Comparison of ENCODE assay signal across 18 mouse cellular contexts in the genomic region with DNA sequence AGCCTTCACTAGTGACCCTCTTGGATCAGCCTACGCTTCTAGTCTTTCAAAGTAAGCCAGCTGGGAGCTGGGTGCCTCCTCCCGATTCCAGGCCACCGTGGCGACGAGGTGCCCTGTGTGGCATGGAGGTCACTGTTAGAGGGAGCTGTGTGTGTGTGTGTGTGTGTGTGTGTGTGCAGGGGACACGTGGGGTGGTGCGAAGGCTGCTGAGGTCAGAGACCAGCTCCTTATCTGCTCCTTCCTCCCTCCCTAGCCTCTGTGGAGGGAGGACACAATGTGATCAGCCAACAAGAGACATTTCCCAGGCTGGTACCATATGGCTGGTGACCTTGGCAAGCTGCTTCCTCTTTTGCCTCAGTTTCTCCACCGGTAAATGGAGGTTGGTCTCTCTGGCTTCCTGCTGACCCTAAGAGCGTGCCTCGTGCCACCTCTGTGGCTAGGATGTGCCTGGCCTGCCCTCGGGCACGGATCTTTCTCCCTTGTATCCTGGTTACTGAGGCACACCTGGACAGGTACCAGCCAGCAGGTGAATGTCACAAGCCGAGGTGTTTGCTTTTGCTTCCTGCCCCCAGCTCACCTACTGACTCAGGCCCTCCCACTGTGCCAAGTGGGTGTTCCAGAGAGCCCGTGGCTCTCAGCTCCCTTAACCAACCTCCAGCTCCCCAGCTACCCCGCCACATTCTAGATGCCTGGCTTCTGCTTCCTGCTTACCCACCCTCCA. TPM values are rescaled to one million over a fixed set of nuclear protein-coding genes. Genes with fewer than 3 reads are reported as not detected.
DNase-seq lines count a peak whose midpoint lies in the region; ATAC-seq and TF ChIP-seq lines count a peak whose summit lies in the region.
"Had no signal": no experiment of that assay in that cellular context is flagged by ENCODE, and none has a peak within 500 bp of the region (broad histone marks: within the 10 kb centered on the region; RNA-seq: fewer than 3 reads in every experiment).

No protein-coding gene starts in this region.

- ATAC-seq in heart, embryonic 12.5 days (ENCODE audit: insufficient number of reproducible peaks, low FRiP score), result peak; percentile 56; the same call in 1 of the 2 replicates
- ATAC-seq in intestine, embryonic 15.5 days, result peak; percentile 10; the same call in 1 of the 2 replicates
- peak; percentile 56 for ATAC-seq in megakaryocyte-erythroid progenitor cell, adult 5-6 weeks (replicated peaks; ENCODE audit: low FRiP score, low TSS enrichment, poor library complexity, severe bottlenecking)
- ATAC-seq: forebrain, embryonic 16.5 days; hindbrain, postnatal 0 days had no signal

- peaks cover 20% of the 10 kb centered on the region for H3K4me1 ChIP-seq in heart, embryonic 12.5 days (replicated peaks)
- H3K4me1 ChIP-seq in heart, adult 2 months (ENCODE audit: control insufficient read depth, insufficient read depth, low read length), result no peaks in the 10 kb centered on the region
- H3K4me1 ChIP-seq in lung, adult 2 months (ENCODE audit: control insufficient read depth, insufficient read depth, low read length), result 0 out of 2 replicates have a peak, but pooled peaks cover 2% of the 10 kb centered on the region
- H3K4me1 ChIP-seq in intestine, embryonic 15.5 days (replicated peaks), result peaks cover 18% of the 10 kb centered on the region
- H3K4me1 ChIP-seq: midbrain, embryonic 12.5 days had no signal

- H3K9ac ChIP-seq in heart, embryonic 12.5 days, result no peak overlapping the region
- no peak overlapping the region for H3K9ac ChIP-seq in heart, adult 2 months (ENCODE audit: low read depth, low read length)
- no peak overlapping the region for H3K9ac ChIP-seq in intestine, embryonic 15.5 days
- H3K9ac ChIP-seq: midbrain, embryonic 12.5 days; neural tube, embryonic 12.5 days had no signal

- no peak for TF ChIP-seq CTCF in heart, adult 2 months (IDR thresholded peaks at IDR 0.05)
- no peak for TF ChIP-seq CTCF in lung, adult 2 months (IDR thresholded peaks at IDR 0.05; ENCODE audit: insufficient read depth, low read length)

- no peak for TF ChIP-seq EP300 in heart, adult 2 months (IDR thresholded peaks at IDR 0.05; ENCODE audit: insufficient read depth, low read depth, low read length)

- no peak for DNase-seq in heart, adult 2 months
- peak; percentile 34 for DNase-seq in lung, adult 2 months
- DNase-seq in lung, postnatal 4 days, result no peak
- no peak for DNase-seq in Muller cell, postnatal 12 days (ENCODE audit: inconsistent ontology term)
- no peak for DNase-seq in cerebellum, postnatal 10 days
- DNase-seq: cerebellum, adult 9-11 months; gastrocnemius, postnatal 14 days had no signal

- no peak overlapping the region for H3K4me2 ChIP-seq in heart, embryonic 12.5 days
- peak overlapping the region; percentile 53 for H3K4me2 ChIP-seq in intestine, embryonic 15.5 days (replicated peaks)
- H3K4me2 ChIP-seq: midbrain, embryonic 12.5 days; neural tube, embryonic 12.5 days had no signal

- no peak overlapping the region for H3K4me3 ChIP-seq in heart, embryonic 12.5 days
- H3K4me3 ChIP-seq in heart, adult 2 months, result no peak overlapping the region
- no peak overlapping the region for H3K4me3 ChIP-seq in lung, adult 2 months (replicated peaks; ENCODE audit: extremely low read depth, low read depth, low read length)
- H3K4me3 ChIP-seq in intestine, embryonic 15.5 days (replicated peaks), result no peak overlapping the region
- H3K4me3 ChIP-seq: midbrain, embryonic 12.5 days; neural tube, embryonic 12.5 days had no signal

- intact Hi-C loops in heart, adult 2 months (cut with DNase I), result no loop called here

- WGBS in heart, embryonic 12.5 days, result 66% methylated on average over 15 of the region's 15 CpGs
- WGBS in heart, adult 2 months, result 54% methylated on average over 15 of the region's 15 CpGs
- 57% methylated on average over 15 of the region's 15 CpGs for WGBS in lung, adult 2 months
- WGBS in intestine, embryonic 15.5 days, result 74% methylated on average over 15 of the region's 15 CpGs

- no peak for TF ChIP-seq POLR2A in heart, adult 2 months (IDR thresholded peaks at IDR 0.05; ENCODE audit: insufficient read depth, low read depth, low read length)
- no peak for TF ChIP-seq POLR2A in lung, adult 2 months (IDR thresholded peaks at IDR 0.05; ENCODE audit: borderline replicate concordance, extremely low read depth, low read depth, low read length)

- peaks cover 35% of the 10 kb centered on the region for H3K27me3 ChIP-seq in heart, embryonic 12.5 days (replicated peaks)
- H3K27me3 ChIP-seq in heart, adult 2 months (ENCODE audit: control insufficient read depth, insufficient read depth, low read length), result no peaks in the 10 kb centered on the region
- H3K27me3 ChIP-seq in intestine, embryonic 15.5 days (replicated peaks), result peaks cover 9% of the 10 kb centered on the region; the same call in 1 of the 2 replicates

- H3K9me3 ChIP-seq in heart, embryonic 12.5 days (replicated peaks), result 0 out of 2 replicates have a peak, but pooled peaks cover 4% of the 10 kb centered on the region
- no peaks in the 10 kb centered on the region for H3K9me3 ChIP-seq in intestine, embryonic 15.5 days
- H3K9me3 ChIP-seq: midbrain, embryonic 12.5 days; neural tube, embryonic 12.5 days had no signal

- no peaks in the 10 kb centered on the region for H3K79me2 ChIP-seq in heart, adult 2 months (replicated peaks; ENCODE audit: control insufficient read depth, insufficient read depth, low read length)

- no peaks in the 10 kb centered on the region for H3K36me3 ChIP-seq in heart, embryonic 12.5 days
- H3K36me3 ChIP-seq in heart, adult 2 months (ENCODE audit: control insufficient read depth, insufficient read depth, low read length), result no peaks in the 10 kb centered on the region
- H3K36me3 ChIP-seq in intestine, embryonic 15.5 days, result 0 out of 2 replicates have a peak, but pooled peaks cover 3% of the 10 kb centered on the region
- H3K36me3 ChIP-seq: midbrain, embryonic 12.5 days; neural tube, embryonic 12.5 days had no signal

- H3K27ac ChIP-seq in heart, embryonic 12.5 days (ENCODE audit: poor library complexity, severe bottlenecking), result no peak overlapping the region
- no peak overlapping the region for H3K27ac ChIP-seq in heart, adult 2 months
- peak overlapping the region; percentile 22; the same call in 1 of the 2 replicates for H3K27ac ChIP-seq in intestine, embryonic 15.5 days
- H3K27ac ChIP-seq: hindbrain, postnatal 0 days; midbrain, embryonic 12.5 days; neural tube, embryonic 12.5 days had no signal

RNA-seq across cellular contexts. Expression of gene Tmem184a, which starts 7.9 kb away (rescaled TPM):
- polyA plus RNA-seq in heart, embryonic 12.5 days (2016; fragmentation: Nextera tagmentation; extraction: Ambion mirVana), result 0.41 and 0.42 TPM in 2 replicates
- under 1 TPM in 1 of 2 experiments, not detected in 1; 0.05 TPM for total RNA-seq in heart, adult 2 months (2021)
- polyA plus RNA-seq in heart, adult 2 months (2012; rRNA removed), result 0.29 and 1.5 TPM in 2 replicates
- 53.9 and 61.2 TPM in 2 replicates for polyA plus RNA-seq in lung, adult 2 months (2012; rRNA removed)
- 57.7 and 68.4 TPM in 2 replicates for polyA plus RNA-seq in intestine, embryonic 15.5 days (2015; fragmentation: Nextera tagmentation; extraction: Ambion mirVana)
- total RNA-seq in megakaryocyte-erythroid progenitor cell, adult 5-6 weeks (2014; fragmentation: Nextera tagmentation), result not detected in 2 replicates
- 2.0 TPM in 1 of 2 replicates, not detected in the other for total RNA-seq in megakaryocyte-erythroid progenitor cell, adult 5-6 weeks (2017)

RNA-seq across cellular contexts. Expression of gene Gm26938, which starts 14.4 kb away (rescaled TPM):
- polyA plus RNA-seq in heart, embryonic 12.5 days (2016; fragmentation: Nextera tagmentation; extraction: Ambion mirVana), result not detected in 2 replicates
- total RNA-seq in heart, adult 2 months (2021), result not detected
- polyA plus RNA-seq in heart, adult 2 months (2012; rRNA removed), result not detected in 2 replicates
- not detected in 2 replicates for polyA plus RNA-seq in lung, adult 2 months (2012; rRNA removed)
- 0.29 TPM in 1 of 2 replicates, not detected in the other for polyA plus RNA-seq in intestine, embryonic 15.5 days (2015; fragmentation: Nextera tagmentation; extraction: Ambion mirVana)
- not detected in 2 replicates for total RNA-seq in megakaryocyte-erythroid progenitor cell, adult 5-6 weeks (2014; fragmentation: Nextera tagmentation)
- total RNA-seq in megakaryocyte-erythroid progenitor cell, adult 5-6 weeks (2017), result not detected in 2 replicates
- total RNA-seq: gastrocnemius, postnatal 14 days; hindbrain, postnatal 0 days; layer of hippocampus, postnatal 14 days had no signal
- polyA plus RNA-seq: embryonic facial prominence, embryonic 11.5 days; forebrain, embryonic 16.5 days; hindbrain, postnatal 0 days; limb, embryonic 11.5 days; midbrain, embryonic 12.5 days; neural tube, embryonic 12.5 days; urinary bladder, adult 2 months had no signal

RNA-seq across cellular contexts. Expression of gene Psmg3, which starts 14.8 kb away (rescaled TPM):
- polyA plus RNA-seq in heart, embryonic 12.5 days (2016; fragmentation: Nextera tagmentation; extraction: Ambion mirVana), result 39.1 and 42.3 TPM in 2 replicates
- total RNA-seq in heart, adult 2 months (2021), result 10 to 100 TPM in 1 of 2 experiments, 1 to 10 TPM in 1; 9.9 to 11.3 TPM
- polyA plus RNA-seq in heart, adult 2 months (2012; rRNA removed), result 14.2 and 15.7 TPM in 2 replicates
- polyA plus RNA-seq in lung, adult 2 months (2012; rRNA removed), result 23.6 and 24.4 TPM in 2 replicates
- 80.0 and 80.2 TPM in 2 replicates for polyA plus RNA-seq in intestine, embryonic 15.5 days (2015; fragmentation: Nextera tagmentation; extraction: Ambion mirVana)
- 95.3 and 101 TPM in 2 replicates for total RNA-seq in megakaryocyte-erythroid progenitor cell, adult 5-6 weeks (2014; fragmentation: Nextera tagmentation)
- total RNA-seq in megakaryocyte-erythroid progenitor cell, adult 5-6 weeks (2017), result 12.7 and 16.0 TPM in 2 replicates

RNA-seq across cellular contexts. Expression of gene Mafk, which starts 20.5 kb away (rescaled TPM):
- polyA plus RNA-seq in heart, embryonic 12.5 days (2016; fragmentation: Nextera tagmentation; extraction: Ambion mirVana), result 24.4 and 25.2 TPM in 2 replicates
- 10 to 100 TPM; 33.2 to 34.1 TPM for total RNA-seq in heart, adult 2 months (2021)
- 22.8 and 23.6 TPM in 2 replicates for polyA plus RNA-seq in heart, adult 2 months (2012; rRNA removed)
- polyA plus RNA-seq in lung, adult 2 months (2012; rRNA removed), result 49.1 and 55.6 TPM in 2 replicates
- 17.6 and 20.7 TPM in 2 replicates for polyA plus RNA-seq in intestine, embryonic 15.5 days (2015; fragmentation: Nextera tagmentation; extraction: Ambion mirVana)
- 23.8 and 24.3 TPM in 2 replicates for total RNA-seq in megakaryocyte-erythroid progenitor cell, adult 5-6 weeks (2014; fragmentation: Nextera tagmentation)
- total RNA-seq in megakaryocyte-erythroid progenitor cell, adult 5-6 weeks (2017), result 40.1 and 49.3 TPM in 2 replicates

RNA-seq across cellular contexts. Expression of gene Ints1, which starts 36.4 kb away (rescaled TPM):
- 24.2 and 32.7 TPM in 2 replicates for polyA plus RNA-seq in heart, embryonic 12.5 days (2016; fragmentation: Nextera tagmentation; extraction: Ambion mirVana)
- total RNA-seq in heart, adult 2 months (2021), result 10 to 100 TPM; 40.2 to 40.9 TPM
- 35.1 and 40.3 TPM in 2 replicates for polyA plus RNA-seq in heart, adult 2 months (2012; rRNA removed)
- polyA plus RNA-seq in lung, adult 2 months (2012; rRNA removed), result 51.0 and 56.4 TPM in 2 replicates
- polyA plus RNA-seq in intestine, embryonic 15.5 days (2015; fragmentation: Nextera tagmentation; extraction: Ambion mirVana), result 22.2 and 25.4 TPM in 2 replicates
- total RNA-seq in megakaryocyte-erythroid progenitor cell, adult 5-6 weeks (2014; fragmentation: Nextera tagmentation), result 106 and 117 TPM in 2 replicates
- total RNA-seq in megakaryocyte-erythroid progenitor cell, adult 5-6 weeks (2017), result 33.9 and 34.7 TPM in 2 replicates

Comparison
In these comparisons a context has a peak if more than half of its experiments do, and no peak if none do; other contexts are left out.
1. RNA of gene Tmem184a, which starts 7.9 kb away (polyA plus RNA-seq): 57.7 to 68.4 TPM in intestine, embryonic 15.5 days and 53.9 to 61.2 TPM in lung, adult 2 months; 0.29 to 1.5 TPM in heart, adult 2 months and 0.41 to 0.42 TPM in heart, embryonic 12.5 days; every median in the first group is over 10 times any median in the second.
2. Peak in every context shown above with its lines, with median percentiles within 50 percentile points of each other: ATAC-seq.